Mouse (Mus musculus): Measurements from ENCODE around the gene Adamts8. TPM values are rescaled to one million over a fixed set of nuclear protein-coding genes. Genes with fewer than 3 reads are reported as not detected.

The Adamts8 gene
- total RNA-seq, 2 experiments from 2014 or later, result 4.2 to 4.6 TPM

DNA sequence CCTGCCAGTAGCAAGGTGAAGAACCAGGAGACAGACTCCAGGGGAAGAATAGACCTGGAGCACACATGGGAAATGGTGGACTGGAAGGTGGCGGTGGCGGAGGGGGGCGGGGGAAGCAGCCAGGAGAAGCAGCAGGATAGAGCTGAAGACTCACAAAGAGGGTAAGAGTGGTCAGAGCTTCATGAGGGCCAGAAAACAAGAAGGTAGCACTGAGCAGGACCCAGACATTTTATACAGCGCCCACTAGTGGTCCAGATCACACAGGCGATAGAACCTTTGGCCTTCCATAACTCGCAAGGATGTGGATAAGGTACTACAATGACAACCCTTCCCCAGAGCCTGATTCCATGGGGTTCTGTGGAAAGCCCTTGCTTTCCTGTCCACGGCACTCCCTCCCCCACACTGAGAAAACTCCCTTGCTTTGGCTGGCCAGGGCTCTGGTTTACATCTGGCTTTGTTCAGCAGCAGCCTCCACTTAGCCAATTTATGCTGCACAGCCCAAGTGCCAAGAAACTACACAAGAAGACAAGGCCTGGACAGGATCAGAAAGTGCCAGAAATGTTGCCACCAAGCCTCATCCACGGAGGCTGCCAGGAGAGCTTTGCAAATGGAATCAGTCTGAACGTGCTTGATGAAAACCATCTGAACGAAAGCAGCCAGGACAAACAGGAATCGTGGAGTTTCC lies 34.1 kb downstream of the Adamts8 start:
- no peak for DNase-seq (ENCODE audit: low spot score in 2 of 2)

DNA sequence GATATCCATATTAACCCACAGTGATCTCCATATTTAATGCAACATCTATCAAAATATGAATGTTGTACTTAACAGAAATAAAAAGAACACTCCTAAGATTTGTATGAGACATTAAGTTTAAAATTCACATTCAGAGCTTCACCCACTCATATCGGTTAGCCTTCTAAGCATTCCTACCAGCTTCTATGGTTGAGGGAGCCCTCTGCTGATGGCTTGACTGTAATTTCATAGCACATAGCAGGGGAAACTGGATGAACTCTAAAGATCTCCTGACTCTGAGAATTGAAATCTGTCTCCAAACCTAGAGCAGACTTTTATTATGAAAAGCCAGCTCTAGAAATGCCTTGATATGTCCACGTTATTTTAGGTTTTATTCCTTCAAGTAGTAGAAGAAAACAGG lies 38.1 kb downstream of the Adamts8 start:
- peak in 1 of 2 experiments; percentile 24 for DNase-seq (ENCODE audit: low spot score in 2 of 2)

DNA sequence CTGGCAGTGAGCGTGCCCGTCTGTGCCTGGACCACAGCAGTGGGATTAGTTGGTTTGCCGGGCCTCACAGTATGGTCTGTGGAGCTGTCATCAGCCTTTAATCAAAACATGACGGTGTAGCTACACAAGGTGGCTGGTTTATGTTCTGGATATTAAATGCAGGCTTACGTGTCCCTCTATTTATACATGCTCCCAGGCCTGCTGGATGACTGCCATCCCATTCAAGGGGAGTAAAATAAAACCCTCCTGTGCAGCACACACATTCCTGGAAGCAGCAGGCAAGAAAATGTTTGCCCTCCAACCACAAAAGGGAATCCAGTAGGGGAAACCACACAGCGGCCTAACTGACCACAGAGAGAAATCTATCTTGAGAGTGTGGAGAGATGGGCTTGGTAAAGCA lies 43.4 kb downstream of the Adamts8 start:
- no peak for DNase-seq (ENCODE audit: low spot score in 2 of 2)

DNA sequence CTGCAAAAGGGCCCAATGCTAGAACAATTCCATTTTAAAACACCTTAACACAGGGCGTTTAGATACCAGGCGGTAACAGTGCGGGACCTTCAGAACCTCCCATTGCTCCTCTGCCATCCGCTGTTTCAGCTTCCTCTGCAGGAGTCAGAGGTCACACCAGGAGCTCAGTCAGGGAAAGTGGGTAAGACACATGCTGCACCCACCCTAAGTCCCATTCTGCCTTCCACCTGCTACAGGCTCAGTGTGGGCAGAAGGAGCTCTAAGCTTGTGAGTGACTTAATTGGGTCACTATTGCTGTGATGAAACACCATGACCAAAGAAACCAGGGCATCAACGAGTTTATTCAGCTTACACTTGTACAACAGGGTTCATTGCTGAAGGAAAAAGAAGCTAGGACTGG lies 50.7 kb downstream of the Adamts8 start:
- DNase-seq (ENCODE audit: low spot score in 2 of 2), result no peak

DNA sequence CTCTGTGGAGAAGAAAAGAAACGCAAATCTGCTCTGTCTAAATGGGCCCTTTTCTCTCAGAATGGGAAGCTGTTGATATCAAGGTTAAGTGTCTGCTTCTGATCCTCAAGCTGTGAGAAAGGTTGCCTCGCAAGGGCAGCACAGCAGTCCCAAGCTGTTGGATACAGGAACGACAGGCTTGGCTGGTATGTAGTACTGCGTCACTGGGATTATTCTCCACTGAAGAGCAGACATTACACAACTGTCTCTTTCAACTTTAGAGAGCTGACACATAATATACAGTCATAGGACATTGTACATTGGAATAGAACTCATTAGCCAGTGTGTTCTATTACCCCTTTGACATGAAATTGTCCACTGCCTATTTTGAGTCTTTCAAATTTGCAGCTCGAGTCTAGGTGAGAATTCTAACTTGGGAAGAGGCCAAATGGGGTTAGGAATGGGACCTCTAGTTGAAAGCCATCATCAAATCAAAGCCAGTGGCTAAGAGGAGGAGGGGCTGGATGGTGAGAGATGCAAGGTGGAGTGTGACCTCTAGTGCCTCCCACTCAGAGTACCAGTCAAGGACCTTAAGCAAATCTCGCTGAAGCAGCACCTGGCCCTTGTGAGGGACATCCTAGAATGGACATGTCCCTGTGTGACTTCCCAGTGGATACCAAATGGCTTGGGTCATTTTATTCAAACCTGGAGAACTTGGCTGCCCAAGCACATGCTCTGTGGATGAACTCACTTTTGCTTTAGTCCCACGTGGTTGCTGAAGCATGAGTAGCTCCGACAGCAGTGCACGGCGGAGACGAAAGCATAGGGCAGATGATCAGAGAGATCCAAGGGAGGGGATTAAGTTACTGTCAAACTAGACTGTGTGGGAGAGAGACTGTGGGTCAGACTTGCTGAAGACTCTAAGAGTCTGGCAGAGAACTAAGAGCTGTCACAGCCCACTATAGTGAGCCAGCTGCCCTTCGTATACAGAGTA lies 54.5 kb downstream of the Adamts8 start:
- DNase-seq (ENCODE audit: low spot score in 2 of 2), result no peak

DNA sequence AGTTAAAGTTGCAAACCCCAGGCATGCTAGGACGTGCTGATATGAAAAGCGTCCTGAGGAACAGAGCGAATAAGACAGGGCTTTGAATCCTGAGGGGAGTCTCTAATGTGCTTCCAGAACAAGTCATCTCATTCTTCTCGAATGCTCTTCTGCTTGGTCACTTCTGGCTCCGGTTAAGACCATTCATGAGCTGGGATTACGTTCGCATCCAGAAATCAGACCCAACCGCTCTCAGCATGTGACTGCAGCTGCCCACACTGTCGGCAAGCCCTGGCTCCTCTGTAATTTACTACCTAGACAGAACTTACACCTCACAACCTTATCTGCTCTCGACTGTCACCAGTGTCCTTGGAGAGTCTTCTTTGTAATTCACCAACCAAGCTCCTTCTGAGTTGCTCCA lies 58.3 kb downstream of the Adamts8 start:
- no peak for DNase-seq (ENCODE audit: low spot score in 2 of 2)

DNA sequence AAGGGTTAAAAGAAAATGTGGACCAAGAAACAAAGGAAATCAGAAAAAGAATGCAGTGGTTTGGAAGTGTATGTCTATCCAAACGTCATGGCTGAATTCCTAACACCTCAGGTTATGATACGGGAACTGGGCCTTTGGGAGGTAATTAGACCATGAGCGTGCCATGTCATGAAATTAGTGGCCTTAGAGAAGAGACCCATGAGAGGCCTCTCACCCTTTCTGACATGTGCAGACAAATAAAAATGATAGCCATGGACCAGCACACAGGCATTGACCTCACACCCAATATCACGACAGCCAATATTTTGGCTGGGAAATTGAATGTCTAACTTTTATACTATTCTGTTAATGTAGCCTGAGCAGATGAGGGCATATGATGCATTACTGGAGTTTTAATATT lies 60.2 kb downstream of the Adamts8 start:
- no peak for DNase-seq (ENCODE audit: low spot score in 2 of 2)

DNA sequence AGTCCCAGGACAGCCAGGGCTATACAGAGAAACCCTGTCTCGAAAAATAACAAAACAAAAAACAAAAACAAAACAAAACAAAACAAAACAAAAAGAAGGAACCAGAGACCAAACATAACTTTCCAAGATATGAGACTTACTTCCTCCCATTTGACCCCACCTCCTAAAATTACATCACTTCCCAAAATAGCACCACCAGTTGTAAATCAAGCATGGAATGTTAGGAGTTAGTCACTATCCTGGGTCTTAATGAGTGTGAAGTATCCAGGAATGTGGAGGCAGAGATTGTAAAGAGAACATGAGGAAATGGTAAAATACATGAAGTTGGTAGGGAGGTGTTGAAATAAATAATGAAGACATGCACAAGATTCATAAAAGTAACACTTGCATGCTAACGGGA lies 67.0 kb downstream of the Adamts8 start:
- no peak for DNase-seq (ENCODE audit: low spot score in 2 of 2)

DNA sequence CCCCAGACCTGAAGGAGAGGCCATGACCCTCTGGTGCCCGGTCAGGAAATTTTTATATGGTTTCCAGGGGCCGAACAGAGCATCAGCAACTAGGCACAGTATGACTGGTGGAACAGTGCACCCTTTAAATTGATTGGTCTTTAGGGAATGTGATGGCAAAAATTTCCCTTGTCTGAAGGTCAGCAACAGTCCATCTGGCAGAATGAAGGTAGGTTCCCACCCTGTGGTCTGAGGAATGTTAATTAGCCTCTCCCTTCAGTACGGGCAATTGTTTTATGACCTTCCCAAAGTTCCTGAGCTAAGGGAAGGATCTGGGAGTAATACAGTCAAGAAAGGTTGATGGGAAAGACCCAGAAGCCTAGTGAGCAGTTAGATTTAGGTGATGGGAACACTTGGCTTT lies 67.7 kb downstream of the Adamts8 start:
- no peak for DNase-seq (ENCODE audit: low spot score in 2 of 2)

DNA sequence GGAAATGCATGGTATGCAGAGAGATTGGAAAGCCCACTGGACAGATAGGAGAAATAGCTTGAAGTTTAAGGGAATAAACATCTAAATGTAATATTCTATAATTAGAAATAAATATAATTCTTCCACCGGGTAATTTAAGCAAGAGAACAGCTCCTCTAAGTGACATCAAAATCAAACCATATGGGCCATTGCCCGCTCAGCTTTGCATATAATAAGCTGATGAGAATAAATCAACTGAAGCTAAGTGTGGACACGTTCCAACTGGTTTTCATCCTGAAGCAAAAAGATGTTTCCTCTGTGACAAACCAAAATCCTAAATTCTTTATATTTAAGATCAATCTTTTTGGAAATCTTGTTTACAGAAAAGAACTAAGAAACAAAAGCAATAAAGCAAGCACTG lies 68.4 kb downstream of the Adamts8 start:
- peak in 1 of 2 experiments; percentile 23 for DNase-seq (ENCODE audit: low spot score in 2 of 2)

DNA sequence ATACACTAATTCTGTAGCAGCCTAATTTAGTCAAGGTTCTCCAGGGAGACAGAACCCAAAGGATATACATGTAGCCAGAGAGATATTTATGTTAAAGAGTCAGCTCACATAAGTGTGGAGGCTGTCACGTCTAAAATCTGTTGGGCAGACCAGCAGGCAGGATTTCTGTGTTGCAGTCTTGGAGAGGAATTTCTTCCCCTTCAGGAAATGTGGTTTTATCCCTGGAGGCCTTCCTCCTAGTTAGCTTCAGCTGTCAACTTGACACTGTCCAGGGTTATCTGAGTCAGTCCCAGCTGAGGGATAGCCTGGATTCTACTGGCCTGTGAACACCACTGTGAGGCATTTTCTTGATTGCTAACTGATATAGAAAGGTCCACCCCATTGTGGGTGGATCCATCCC lies 69.2 kb downstream of the Adamts8 start:
- no peak for DNase-seq (ENCODE audit: low spot score in 2 of 2)

DNA sequence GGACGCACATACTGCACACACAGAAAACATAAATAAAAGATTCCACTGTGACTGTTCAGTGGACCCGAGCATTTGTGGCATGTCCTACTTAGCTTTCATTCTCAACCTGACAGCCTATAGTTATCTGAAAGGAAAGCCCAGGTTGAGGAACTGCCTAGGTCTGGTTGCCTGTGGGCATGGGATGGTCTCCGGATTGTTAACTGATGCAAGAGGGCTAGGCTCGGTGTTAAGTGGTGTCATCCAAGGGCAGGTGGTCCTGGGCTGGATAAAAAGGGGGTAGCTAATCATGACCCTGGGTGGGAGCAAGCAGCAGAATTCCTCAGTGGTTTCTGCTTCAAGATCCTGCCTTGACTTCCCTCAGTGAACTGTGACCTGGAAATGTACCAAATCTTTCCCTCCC lies 70.3 kb downstream of the Adamts8 start:
- no peak for DNase-seq (ENCODE audit: low spot score in 2 of 2)

DNA sequence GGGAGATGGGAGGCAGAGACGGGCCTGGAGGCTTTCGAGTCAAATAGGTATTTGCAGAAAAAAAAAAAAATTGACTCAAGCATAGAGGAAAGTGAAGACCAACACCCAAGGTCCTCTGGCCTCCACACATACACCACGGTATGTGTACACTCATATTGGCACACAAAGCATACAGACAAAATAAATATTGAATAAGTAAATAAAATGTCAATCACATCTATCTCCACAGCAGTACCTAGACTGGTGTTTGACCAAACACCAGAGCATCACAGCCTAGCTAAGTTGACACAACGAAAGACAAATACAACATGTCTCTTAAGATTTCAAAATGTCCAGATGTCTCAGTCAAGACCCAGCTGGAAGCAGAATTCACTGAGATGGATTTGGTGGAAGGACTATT lies 71.1 kb downstream of the Adamts8 start:
- DNase-seq (ENCODE audit: low spot score in 2 of 2), result no peak

Other genes starting within 250 kb of the Adamts8 start
- gene Adamts15, start 20.1 kb upstream of the Adamts8 start, total RNA-seq (2021), result 1 to 10 TPM; 3.1 to 4.4 TPM
- 10 to 100 TPM; 40.3 to 40.8 TPM for gene Zbtb44, start 88.1 kb downstream of the Adamts8 start, total RNA-seq (2021)
- gene St14, start 189.3 kb downstream of the Adamts8 start, total RNA-seq (2021), result 1 to 10 TPM; 1.1 to 1.5 TPM